Mouse (Mus musculus): ENCODE measurements around the gene Ankrd28. TPM values are rescaled to one million over a fixed set of nuclear protein-coding genes. Genes with fewer than 3 reads are reported as not detected.

Gene Ankrd28
- polyA plus RNA-seq, 2 experiments: 11.7 to 17.2 TPM

GRCm38 (mm10) chr14:31781309-31782049 is 49.0 kb downstream of the Ankrd28 start:
- H3K4me1 ChIP-seq (ENCODE audit: control insufficient read depth, insufficient read depth, low read length): peaks cover 20% of the 10 kb centered on the region
- H3K4me3 ChIP-seq (replicated peaks; ENCODE audit: low read length): peak overlapping the region; percentile 24
- peak overlapping the region; percentile 53; the same call in 1 of the 2 replicates for H3K27ac ChIP-seq (replicated peaks; ENCODE audit: low read depth, low read length)
- H3K4me2 ChIP-seq (replicated peaks; ENCODE audit: low read depth, low read length, severe bottlenecking): peak overlapping the region; percentile 48
- peak; percentile 49; the same call in 1 of the 2 replicates for ATAC-seq (ENCODE audit: low FRiP score, low read depth)
- H3K9ac ChIP-seq (ENCODE audit: low read depth, low read length, severe bottlenecking): peak overlapping the region; percentile 49
- DNase-seq (ENCODE audit: low spot score): peak; percentile 48
- H3K36me3 ChIP-seq (ENCODE audit: control insufficient read depth, insufficient read depth, low read length): no peaks in the 10 kb centered on the region
- H3K27me3 ChIP-seq (ENCODE audit: control insufficient read depth, insufficient read depth, low read length): no peaks in the 10 kb centered on the region
- no peaks in the 10 kb centered on the region for H3K9me3 ChIP-seq (ENCODE audit: control insufficient read depth, low read length)
- WGBS: 16% methylated on average over 11 of the region's 11 CpGs
- no peak for TF ChIP-seq POLR2A (IDR thresholded peaks at IDR 0.05; ENCODE audit: borderline replicate concordance, extremely low read depth, insufficient read depth, insufficient read length)

GRCm38 (mm10) chr14:31780412-31781233 is 49.8 kb downstream of the Ankrd28 start:
- Histone ChIP-seq H3K9ac (ENCODE audit: low read depth, low read length, severe bottlenecking) (peak overlapping the region; percentile 18; the same call in 1 of the 2 replicates), H3K27me3 (ENCODE audit: control insufficient read depth, insufficient read depth, low read length) (no peaks in the 10 kb centered on the region), H3K4me3 (replicated peaks; ENCODE audit: low read length) (peak overlapping the region; percentile 24), H3K4me2 (replicated peaks; ENCODE audit: low read depth, low read length, severe bottlenecking) (peak overlapping the region; percentile 48), H3K9me3 (ENCODE audit: control insufficient read depth, low read length) (no peaks in the 10 kb centered on the region), H3K36me3 (ENCODE audit: control insufficient read depth, insufficient read depth, low read length) (no peaks in the 10 kb centered on the region), H3K4me1 (ENCODE audit: control insufficient read depth, insufficient read depth, low read length) (peaks cover 20% of the 10 kb centered on the region), H3K27ac (replicated peaks; ENCODE audit: low read depth, low read length) (0 out of 2 replicates have a peak overlapping the region, but pooled peaks have one; percentile 14)
- DNase-seq (ENCODE audit: low spot score) (peak; percentile 33), ATAC-seq (ENCODE audit: low FRiP score, low read depth) (no peak)
- TF ChIP-seq POLR2A (IDR thresholded peaks at IDR 0.05; ENCODE audit: borderline replicate concordance, extremely low read depth, insufficient read depth, insufficient read length): no peak
- WGBS: 30% methylated on average over 11 of the region's 11 CpGs

GRCm38 (mm10) chr14:31773518-31773917 is 56.9 kb downstream of the Ankrd28 start:
- Histone ChIP-seq H3K4me1 (ENCODE audit: control insufficient read depth, insufficient read depth, low read length) (peaks cover 8% of the 10 kb centered on the region), H3K27ac (replicated peaks; ENCODE audit: low read depth, low read length) (no peak overlapping the region), H3K27me3 (ENCODE audit: control insufficient read depth, insufficient read depth, low read length) (no peaks in the 10 kb centered on the region), H3K4me3 (replicated peaks; ENCODE audit: low read length) (no peak overlapping the region), H3K36me3 (ENCODE audit: control insufficient read depth, insufficient read depth, low read length) (no peaks in the 10 kb centered on the region), H3K9ac (ENCODE audit: low read depth, low read length, severe bottlenecking) (no peak overlapping the region), H3K4me2 (replicated peaks; ENCODE audit: low read depth, low read length, severe bottlenecking) (no peak overlapping the region), H3K9me3 (ENCODE audit: control insufficient read depth, low read length) (no peaks in the 10 kb centered on the region)
- no peak for TF ChIP-seq POLR2A (IDR thresholded peaks at IDR 0.05; ENCODE audit: borderline replicate concordance, extremely low read depth, insufficient read depth, insufficient read length)
- 74% methylated on average over 4 of the region's 4 CpGs for WGBS
- DNase-seq (ENCODE audit: low spot score) (no peak), ATAC-seq (ENCODE audit: low FRiP score, low read depth) (no peak)

- ATAC-seq (ENCODE audit: low FRiP score, low read depth): no peak
- Histone ChIP-seq H3K9me3 (ENCODE audit: control insufficient read depth, low read length) (no peaks in the 10 kb centered on the region), H3K4me2 (replicated peaks; ENCODE audit: low read depth, low read length, severe bottlenecking) (no peak overlapping the region), H3K4me1 (ENCODE audit: control insufficient read depth, insufficient read depth, low read length) (peaks cover 8% of the 10 kb centered on the region), H3K4me3 (replicated peaks; ENCODE audit: low read length) (no peak overlapping the region), H3K36me3 (ENCODE audit: control insufficient read depth, insufficient read depth, low read length) (no peaks in the 10 kb centered on the region), H3K27me3 (ENCODE audit: control insufficient read depth, insufficient read depth, low read length) (no peaks in the 10 kb centered on the region), H3K9ac (ENCODE audit: low read depth, low read length, severe bottlenecking) (no peak overlapping the region), H3K27ac (replicated peaks; ENCODE audit: low read depth, low read length) (no peak overlapping the region)
- no peak for DNase-seq (ENCODE audit: low spot score)
- TF ChIP-seq POLR2A (IDR thresholded peaks at IDR 0.05; ENCODE audit: borderline replicate concordance, extremely low read depth, insufficient read depth, insufficient read length): no peak
These were observed 58.2 kb downstream of the Ankrd28 start for GRCm38 (mm10) chr14:31772251-31772650.

DNA sequence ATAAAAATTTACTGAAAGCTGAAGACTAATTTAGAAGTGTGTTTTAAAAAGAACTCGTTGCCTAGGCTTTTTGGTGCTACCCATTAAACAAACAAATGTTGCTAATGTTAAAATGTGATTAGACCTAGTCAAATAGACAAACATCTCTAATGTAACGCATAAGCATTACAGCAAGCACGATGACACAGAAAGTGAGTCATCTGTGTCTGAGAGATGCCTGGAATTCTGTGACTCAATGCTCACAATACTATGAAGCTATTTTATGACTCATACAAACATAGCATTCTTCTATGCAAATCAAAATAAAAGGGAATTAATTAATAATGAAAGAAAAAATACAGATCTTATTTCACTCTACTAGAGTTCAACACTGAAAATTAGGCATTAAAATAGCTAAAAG is 61.9 kb downstream of the Ankrd28 start:
- WGBS: 84% methylated on average over 3 of the region's 3 CpGs
- no peaks in the 10 kb centered on the region for H3K9me3 ChIP-seq (ENCODE audit: control insufficient read depth, low read length)
- H3K9ac ChIP-seq (ENCODE audit: low read depth, low read length, severe bottlenecking): no peak overlapping the region
- H3K4me2 ChIP-seq (replicated peaks; ENCODE audit: low read depth, low read length, severe bottlenecking): no peak overlapping the region
- H3K27ac ChIP-seq (replicated peaks; ENCODE audit: low read depth, low read length): no peak overlapping the region
- H3K27me3 ChIP-seq (ENCODE audit: control insufficient read depth, insufficient read depth, low read length): no peaks in the 10 kb centered on the region
- H3K36me3 ChIP-seq (ENCODE audit: control insufficient read depth, insufficient read depth, low read length): peaks cover 2% of the 10 kb centered on the region
- no peak for TF ChIP-seq POLR2A (IDR thresholded peaks at IDR 0.05; ENCODE audit: borderline replicate concordance, extremely low read depth, insufficient read depth, insufficient read length)
- ATAC-seq (ENCODE audit: low FRiP score, low read depth) (no peak), DNase-seq (ENCODE audit: low spot score) (no peak)
- H3K4me3 ChIP-seq (replicated peaks; ENCODE audit: low read length): no peak overlapping the region
- peaks cover 8% of the 10 kb centered on the region for H3K4me1 ChIP-seq (ENCODE audit: control insufficient read depth, insufficient read depth, low read length)

Measured in limb, embryonic 14.5 days (tissue).